Mouse (Mus musculus) urinary bladder, postnatal 36 days (tissue): ENCODE results near the gene Nrip1.
A peak's percentile ranks its signal among the peaks of the same experiment; 100 is the strongest.
"Not testable (repeated sequence)": the region's sequence is repeated elsewhere in the genome, so short reads cannot be mapped to it uniquely, and the experiment has no call there.

Experiments used
- DNase-seq, 2 experiments: peaks; one replicate each; pipeline ENCODE4 v3.0.0; 2022; ENCODE audit warnings: low spot score in 2 of 2, mixed read lengths in 1 of 2

The Nrip1 gene

GRCm38 (mm10) chr16:76373671-76374091, at the start of gene Nrip1:
Gene Nrip1 (minus strand): TSS chr16:76373827.
- peak in 1 of 2 experiments; percentile 51 for DNase-seq

- DNase-seq, result no peak
Measured at GRCm38 (mm10) chr16:76422531-76422930, 48.9 kb upstream of the Nrip1 start.

- DNase-seq, result no peak
Measured at GRCm38 (mm10) chr16:76419849-76420248, 46.2 kb upstream of the Nrip1 start.

GRCm38 (mm10) chr16:76416477-76416876, 42.9 kb upstream of the Nrip1 start:
- no peak for DNase-seq

- no peak for DNase-seq
Measured at GRCm38 (mm10) chr16:76416060-76416438, 42.4 kb upstream of the Nrip1 start.

- no peak for DNase-seq
Measured at GRCm38 (mm10) chr16:76415407-76416059, 41.9 kb upstream of the Nrip1 start.

GRCm38 (mm10) chr16:76414528-76414927, 40.9 kb upstream of the Nrip1 start:
- no peak for DNase-seq

GRCm38 (mm10) chr16:76413581-76413980, 40.0 kb upstream of the Nrip1 start:
- DNase-seq, result no peak

- DNase-seq, result no peak
Measured at GRCm38 (mm10) chr16:76409355-76409722, 35.7 kb upstream of the Nrip1 start.

- no peak for DNase-seq
Measured at GRCm38 (mm10) chr16:76408696-76409354, 35.2 kb upstream of the Nrip1 start.

- DNase-seq, result no peak
Measured at GRCm38 (mm10) chr16:76408241-76408640, 34.6 kb upstream of the Nrip1 start.

- DNase-seq, result peak in 1 of 2 experiments; percentile 7
Measured at GRCm38 (mm10) chr16:76407321-76407920, 33.8 kb upstream of the Nrip1 start.

GRCm38 (mm10) chr16:76406897-76407296, 33.3 kb upstream of the Nrip1 start:
- peak in 1 of 2 experiments; percentile 4 for DNase-seq

- DNase-seq, result no peak
Measured at GRCm38 (mm10) chr16:76406319-76406718, 32.7 kb upstream of the Nrip1 start.

GRCm38 (mm10) chr16:76403305-76403704, 29.7 kb upstream of the Nrip1 start:
- not testable (repeated sequence) for DNase-seq

GRCm38 (mm10) chr16:76396512-76396911, 22.9 kb upstream of the Nrip1 start:
- no peak for DNase-seq

- DNase-seq, result no peak
Measured at GRCm38 (mm10) chr16:76393267-76393666, 19.6 kb upstream of the Nrip1 start.

- no peak for DNase-seq
Measured at GRCm38 (mm10) chr16:76386496-76386895, 12.9 kb upstream of the Nrip1 start.

GRCm38 (mm10) chr16:76386071-76386470, 12.4 kb upstream of the Nrip1 start:
- no peak for DNase-seq

GRCm38 (mm10) chr16:76377211-76377610, 3.6 kb upstream of the Nrip1 start:
- DNase-seq, result no peak

- DNase-seq, result no peak
Measured at GRCm38 (mm10) chr16:76376661-76377060, 3.0 kb upstream of the Nrip1 start.

GRCm38 (mm10) chr16:76372941-76373561, 576 bp downstream of the Nrip1 start:
- peak; percentile 83 to 84 for DNase-seq
